Mouse (Mus musculus): ENCODE data around the gene Gmpr. TPM values are rescaled to one million over a fixed set of nuclear protein-coding genes. Genes with fewer than 3 reads are reported as not detected.

The Gmpr gene
- polyA plus RNA-seq, 1 experiment from 2014 or later: 25.6 TPM

GRCm38 (mm10) chr13:45530754-45531153 is 23.5 kb downstream of the Gmpr start:
- no peak for DNase-seq (ENCODE audit: low spot score)
- Histone ChIP-seq H3K27ac (replicated peaks) (peak overlapping the region; percentile 44; the same call in 1 of the 2 replicates), H3K9me3 (no peaks in the 10 kb centered on the region), H3K4me3 (no peak overlapping the region), H3K36me3 (replicated peaks) (no peaks in the 10 kb centered on the region), H3K4me1 (peaks cover 22% of the 10 kb centered on the region), H3K27me3 (replicated peaks; ENCODE audit: low read depth, poor library complexity, severe bottlenecking) (no peaks in the 10 kb centered on the region)
- WGBS: 45% methylated on average over 6 of the region's 6 CpGs

GRCm38 (mm10) chr13:45535731-45536453 is 28.6 kb downstream of the Gmpr start:
- Histone ChIP-seq H3K27ac (replicated peaks) (no peak overlapping the region), H3K27me3 (replicated peaks; ENCODE audit: low read depth, poor library complexity, severe bottlenecking) (no peaks in the 10 kb centered on the region), H3K4me3 (no peak overlapping the region), H3K36me3 (replicated peaks) (no peaks in the 10 kb centered on the region), H3K4me1 (peaks cover 22% of the 10 kb centered on the region), H3K9me3 (no peaks in the 10 kb centered on the region)
- DNase-seq (ENCODE audit: low spot score): no peak
- 89% methylated on average over 9 of the region's 9 CpGs for WGBS

DNA sequence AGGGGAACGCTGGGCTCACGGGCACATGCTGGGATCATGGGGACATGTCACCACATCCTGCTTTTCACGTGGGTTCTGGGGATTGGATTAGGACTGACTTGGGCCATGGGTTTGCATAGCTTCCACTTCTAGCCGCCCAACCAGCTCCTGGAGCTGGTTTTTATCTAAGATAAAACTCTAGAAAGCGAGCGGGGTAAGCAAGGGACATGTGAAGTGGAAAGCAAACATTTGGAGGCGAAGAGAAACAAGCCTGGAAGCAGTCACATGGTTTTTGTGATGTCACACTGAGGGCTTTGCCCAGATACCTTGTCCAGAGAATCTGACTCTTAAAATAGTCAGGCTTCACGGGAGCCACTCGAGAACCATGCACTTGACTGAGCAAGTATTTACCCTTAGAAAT is 29.9 kb downstream of the Gmpr start:
- Histone ChIP-seq H3K36me3 (replicated peaks) (no peaks in the 10 kb centered on the region), H3K4me3 (no peak overlapping the region), H3K27me3 (replicated peaks; ENCODE audit: low read depth, poor library complexity, severe bottlenecking) (no peaks in the 10 kb centered on the region), H3K27ac (replicated peaks) (no peak overlapping the region), H3K9me3 (no peaks in the 10 kb centered on the region; the same call in 1 of the 2 replicates), H3K4me1 (peaks cover 19% of the 10 kb centered on the region)
- DNase-seq (ENCODE audit: low spot score): no peak
- WGBS: 85% methylated on average over 9 of the region's 9 CpGs

GRCm38 (mm10) chr13:45538091-45538490 is 30.8 kb downstream of the Gmpr start:
- Histone ChIP-seq H3K4me1 (peaks cover 19% of the 10 kb centered on the region), H3K4me3 (no peak overlapping the region), H3K27me3 (replicated peaks; ENCODE audit: low read depth, poor library complexity, severe bottlenecking) (no peaks in the 10 kb centered on the region), H3K9me3 (no peaks in the 10 kb centered on the region; the same call in 1 of the 2 replicates), H3K27ac (replicated peaks) (no peak overlapping the region), H3K36me3 (replicated peaks) (no peaks in the 10 kb centered on the region)
- DNase-seq (ENCODE audit: low spot score): no peak
- WGBS: 87% methylated on average over 9 of the region's 9 CpGs

DNA sequence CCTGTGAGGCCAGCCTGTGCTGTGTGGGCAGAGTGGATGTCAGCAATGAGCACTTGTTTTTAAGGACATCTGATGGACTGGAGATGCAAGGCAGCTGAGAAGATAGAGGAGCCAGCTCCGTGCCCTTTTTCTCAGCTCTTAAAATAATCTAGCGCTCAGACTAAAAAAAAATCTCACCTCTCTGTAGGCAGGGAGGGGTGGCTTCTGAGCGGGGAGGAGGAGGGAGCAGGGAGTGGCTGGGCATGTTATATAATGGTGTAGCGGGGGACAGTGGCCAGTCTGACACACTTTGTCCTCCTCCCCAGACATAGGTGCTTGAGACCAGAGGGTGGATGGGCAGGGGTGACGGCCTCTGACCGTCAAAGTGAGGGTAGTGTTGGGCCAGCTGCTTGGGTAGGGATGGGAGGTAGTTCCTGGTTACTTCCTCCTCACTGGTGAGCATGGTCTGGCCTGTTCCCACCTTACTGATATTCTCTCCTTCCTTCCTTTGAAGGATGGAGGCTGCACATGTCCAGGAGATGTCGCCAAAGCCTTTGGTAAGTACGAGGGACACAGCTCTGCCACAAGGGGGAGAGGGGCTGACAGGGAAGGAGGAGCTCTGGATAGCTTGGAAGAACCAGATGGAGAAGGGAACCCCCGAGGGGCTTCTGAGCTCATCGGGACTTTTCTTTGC is 31.4 kb downstream of the Gmpr start:
- peak overlapping the region; percentile 75 for H3K27ac ChIP-seq (replicated peaks)
- 30% methylated on average over 10 of the region's 10 CpGs for WGBS
- H3K27me3 ChIP-seq (replicated peaks; ENCODE audit: low read depth, poor library complexity, severe bottlenecking): no peaks in the 10 kb centered on the region

GRCm38 (mm10) chr13:45539205-45539568 is 31.9 kb downstream of the Gmpr start:
- Histone ChIP-seq H3K27me3 (replicated peaks; ENCODE audit: low read depth, poor library complexity, severe bottlenecking) (no peaks in the 10 kb centered on the region), H3K36me3 (replicated peaks) (no peaks in the 10 kb centered on the region), H3K4me1 (peaks cover 19% of the 10 kb centered on the region), H3K27ac (replicated peaks) (peak overlapping the region; percentile 75), H3K9me3 (no peaks in the 10 kb centered on the region; the same call in 1 of the 2 replicates), H3K4me3 (peak overlapping the region; percentile 55)
- WGBS: 8% methylated on average over 10 of the region's 10 CpGs
- DNase-seq (ENCODE audit: low spot score): peak; percentile 84

More for the DNA sequence above, 31.4 kb downstream of the Gmpr start:
- Histone ChIP-seq H3K36me3 (replicated peaks) (no peaks in the 10 kb centered on the region), H3K4me1 (peaks cover 19% of the 10 kb centered on the region), H3K9me3 (no peaks in the 10 kb centered on the region; the same call in 1 of the 2 replicates), H3K4me3 (peak overlapping the region; percentile 55)
- DNase-seq (ENCODE audit: low spot score): peak; percentile 85

DNA sequence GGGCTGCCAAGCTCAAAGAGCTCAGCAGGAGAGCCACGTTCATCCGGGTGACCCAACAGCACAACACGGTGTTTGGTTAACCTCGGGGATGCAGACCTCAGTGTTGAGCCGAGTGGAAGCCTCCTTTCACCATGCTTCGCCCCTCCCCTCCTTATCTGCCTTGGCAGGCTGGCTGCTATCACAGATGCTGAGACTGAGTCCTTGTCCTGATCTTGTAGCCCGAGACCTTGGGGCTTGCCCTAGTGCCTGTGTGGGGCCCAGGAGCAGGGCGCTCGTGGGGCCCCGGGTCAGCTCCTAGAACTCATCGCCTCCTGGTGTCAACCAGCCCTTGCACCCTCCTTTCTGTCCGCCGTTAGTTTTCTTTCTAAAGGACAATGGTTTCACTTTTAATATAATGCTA is 38.7 kb downstream of the Gmpr start:
- no peak overlapping the region for H3K27ac ChIP-seq (replicated peaks)
- 0 out of 2 replicates have a peak, but pooled peaks cover 3% of the 10 kb centered on the region for H3K4me1 ChIP-seq
- 78% methylated on average over 13 of the region's 13 CpGs for WGBS
- no peaks in the 10 kb centered on the region for H3K27me3 ChIP-seq (replicated peaks; ENCODE audit: low read depth, poor library complexity, severe bottlenecking)
- H3K9me3 ChIP-seq: no peaks in the 10 kb centered on the region; the same call in 1 of the 2 replicates
- DNase-seq (ENCODE audit: low spot score): no peak
- H3K36me3 ChIP-seq (replicated peaks): no peaks in the 10 kb centered on the region
- no peak overlapping the region for H3K4me3 ChIP-seq

DNA sequence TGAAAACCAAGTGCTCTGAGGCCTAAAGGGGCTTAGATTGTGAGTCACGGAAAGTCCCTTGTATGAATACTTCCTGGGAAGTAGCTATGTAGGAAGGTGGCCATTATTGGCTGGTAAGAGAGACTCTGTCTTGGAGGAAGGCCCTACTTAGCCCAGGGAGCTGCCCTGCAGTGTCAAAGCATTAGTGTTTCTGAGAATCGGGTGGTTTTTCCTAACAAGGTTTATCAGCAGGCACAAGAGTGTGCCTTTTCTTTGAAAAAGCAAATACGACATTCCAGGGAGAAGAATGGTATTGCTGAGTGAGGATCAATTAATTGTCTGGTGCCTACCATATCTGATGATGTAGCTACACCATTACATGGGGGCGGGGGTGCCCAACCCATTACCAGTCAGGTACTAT is 39.7 kb downstream of the Gmpr start:
- no peaks in the 10 kb centered on the region for H3K36me3 ChIP-seq (replicated peaks)
- no peaks in the 10 kb centered on the region for H3K9me3 ChIP-seq
- H3K27ac ChIP-seq (replicated peaks): no peak overlapping the region
- H3K27me3 ChIP-seq (replicated peaks; ENCODE audit: low read depth, poor library complexity, severe bottlenecking): no peaks in the 10 kb centered on the region
- no peak overlapping the region for H3K4me3 ChIP-seq
- 0 out of 2 replicates have a peak, but pooled peaks cover 3% of the 10 kb centered on the region for H3K4me1 ChIP-seq
- 88% methylated on average over 4 of the region's 4 CpGs for WGBS
- no peak for DNase-seq (ENCODE audit: low spot score)

DNA sequence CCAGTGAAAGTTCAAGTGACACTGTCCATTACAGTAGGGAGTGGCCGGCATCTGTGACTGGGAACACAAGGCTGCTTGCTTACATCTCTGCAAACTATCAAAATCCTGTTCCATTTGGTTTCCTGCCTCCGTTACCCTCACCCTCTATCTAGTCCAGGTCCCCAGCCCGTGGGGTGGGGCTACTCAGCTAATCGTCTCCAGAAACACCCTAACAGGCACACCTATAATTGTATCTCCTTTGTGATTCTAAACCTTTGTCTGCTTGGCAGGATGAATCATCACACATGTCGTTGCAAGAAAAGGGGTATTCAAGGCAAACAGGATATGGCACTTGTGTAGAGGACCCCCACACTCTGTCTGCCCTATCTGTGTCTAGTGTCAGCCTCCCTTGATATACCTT is 40.3 kb downstream of the Gmpr start:
- no peaks in the 10 kb centered on the region for H3K27me3 ChIP-seq (replicated peaks; ENCODE audit: low read depth, poor library complexity, severe bottlenecking)
- 0 out of 2 replicates have a peak, but pooled peaks cover 3% of the 10 kb centered on the region for H3K4me1 ChIP-seq
- DNase-seq (ENCODE audit: low spot score): no peak
- no peak overlapping the region for H3K27ac ChIP-seq (replicated peaks)
- H3K9me3 ChIP-seq: no peaks in the 10 kb centered on the region
- no peaks in the 10 kb centered on the region for H3K36me3 ChIP-seq (replicated peaks)
- no peak overlapping the region for H3K4me3 ChIP-seq
- WGBS: 78% methylated on average over 5 of the region's 5 CpGs

- H3K27ac ChIP-seq (replicated peaks): no peak overlapping the region
- no peaks in the 10 kb centered on the region for H3K9me3 ChIP-seq
- WGBS: 79% methylated on average over 7 of the region's 7 CpGs
- H3K4me1 ChIP-seq: no peaks in the 10 kb centered on the region
- no peak overlapping the region for H3K4me3 ChIP-seq
- no peak for DNase-seq (ENCODE audit: low spot score)
- no peaks in the 10 kb centered on the region for H3K27me3 ChIP-seq (replicated peaks; ENCODE audit: low read depth, poor library complexity, severe bottlenecking)
- no peaks in the 10 kb centered on the region for H3K36me3 ChIP-seq (replicated peaks)
These were observed 46.4 kb downstream of the Gmpr start for GRCm38 (mm10) chr13:45553674-45554073.

- WGBS: 76% methylated on average over 4 of the region's 4 CpGs
- H3K9me3 ChIP-seq: no peaks in the 10 kb centered on the region
- no peaks in the 10 kb centered on the region for H3K36me3 ChIP-seq (replicated peaks)
- no peak for DNase-seq (ENCODE audit: low spot score)
- H3K27ac ChIP-seq (replicated peaks): no peak overlapping the region
- no peaks in the 10 kb centered on the region for H3K27me3 ChIP-seq (replicated peaks; ENCODE audit: low read depth, poor library complexity, severe bottlenecking)
- no peaks in the 10 kb centered on the region for H3K4me1 ChIP-seq
- no peak overlapping the region for H3K4me3 ChIP-seq
These were observed 51.1 kb downstream of the Gmpr start for GRCm38 (mm10) chr13:45558367-45558766.

DNA sequence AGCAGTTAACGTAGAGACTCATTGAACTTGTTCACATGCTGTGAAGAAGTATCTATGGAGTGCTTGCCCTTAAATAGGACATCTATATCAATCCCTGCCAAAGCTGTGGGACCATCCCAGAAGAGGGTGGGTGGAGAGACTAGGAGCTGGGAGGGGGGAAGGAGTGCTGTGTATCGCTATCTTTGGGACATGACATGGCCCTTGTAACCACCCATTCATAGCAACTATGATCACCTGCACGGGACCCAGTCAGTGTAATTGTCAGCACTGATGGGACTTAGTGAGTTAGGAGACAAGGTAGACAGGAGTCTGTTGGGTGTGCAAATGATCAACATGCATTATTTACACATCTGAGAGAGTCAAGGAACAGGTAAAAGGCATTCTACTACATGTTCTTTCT is 52.0 kb downstream of the Gmpr start:
- Histone ChIP-seq H3K9me3 (no peaks in the 10 kb centered on the region), H3K4me1 (no peaks in the 10 kb centered on the region), H3K27me3 (replicated peaks; ENCODE audit: low read depth, poor library complexity, severe bottlenecking) (no peaks in the 10 kb centered on the region), H3K27ac (replicated peaks) (no peak overlapping the region), H3K4me3 (no peak overlapping the region), H3K36me3 (replicated peaks) (no peaks in the 10 kb centered on the region)
- DNase-seq (ENCODE audit: low spot score): no peak
- 93% methylated on average over 3 of the region's 3 CpGs for WGBS

GRCm38 (mm10) chr13:45560543-45560942 is 53.3 kb downstream of the Gmpr start:
- 72% methylated on average over 7 of the region's 7 CpGs for WGBS
- H3K4me1 ChIP-seq: no peaks in the 10 kb centered on the region
- DNase-seq (ENCODE audit: low spot score): peak; percentile 41
- no peaks in the 10 kb centered on the region for H3K36me3 ChIP-seq (replicated peaks)
- H3K27me3 ChIP-seq (replicated peaks; ENCODE audit: low read depth, poor library complexity, severe bottlenecking): no peaks in the 10 kb centered on the region
- H3K27ac ChIP-seq (replicated peaks): no peak overlapping the region
- no peaks in the 10 kb centered on the region for H3K9me3 ChIP-seq
- no peak overlapping the region for H3K4me3 ChIP-seq
